Mouse (Mus musculus) heart, embryonic 10.5 days (tissue): Measurements from ENCODE around the gene Ggt1. TPM values are rescaled to one million over a fixed set of nuclear protein-coding genes. Genes with fewer than 3 reads are reported as not detected.

Experiments
- DNase-seq: peaks from one replicate; pipeline ENCODE4 v3.0.0-alpha.2; 2017; ENCODE audit warnings: low spot score
- H3K27ac ChIP-seq: fragments of 300-500 bp; sonication (generic); 2 replicates; pipeline ENCODE4 v1.5.1; 2016; ENCODE audit warnings: mild to moderate bottlenecking
- H3K27me3 ChIP-seq: fragments of 300-500 bp; sonication (generic); 2 replicates; pipeline ENCODE4 v1.6.1; 2016; ENCODE audit warnings: mild to moderate bottlenecking; ENCODE audit not compliant: poor library complexity, insufficient read depth, severe bottlenecking
- H3K36me3 ChIP-seq: fragments of 300-500 bp; sonication (generic); 2 replicates; pipeline ENCODE4 v1.6.1; 2016; ENCODE audit warnings: mild to moderate bottlenecking, moderate library complexity
- H3K4me1 ChIP-seq: fragments of 300-500 bp; sonication (generic); 2 replicates; pipeline ENCODE4 v1.6.1; 2016; ENCODE audit warnings: mild to moderate bottlenecking
- H3K4me3 ChIP-seq: fragments of 300-500 bp; sonication (generic); 2 replicates; pipeline ENCODE4 v1.5.1; 2016; ENCODE audit warnings: mild to moderate bottlenecking, moderate library complexity
- H3K9me3 ChIP-seq: fragments of 300-500 bp; sonication (generic); 2 replicates; pipeline ENCODE4 v1.6.1; 2016; ENCODE audit warnings: mild to moderate bottlenecking, moderate library complexity
- WGBS: fragments of 180-500 bp; shearing (Covaris S2); methylation state at CpG from one replicate; pipeline ENCODE4 v1.1.7; 2016; 5-methylcytosine and 5-hydroxymethylcytosine counted together
- polyA plus RNA-seq: library from polyadenylated mRNA; unstranded; fragments of >200 nt; fragmentation: Nextera tagmentation; extraction: Ambion mirVana; gene quantifications from 2 replicates; pipeline ENCODE4 v1.2.1, GENCODE M21; 2016

Gene Ggt1
- polyA plus RNA-seq, 1 experiment from 2014 or later: 1.9 TPM

DNA sequence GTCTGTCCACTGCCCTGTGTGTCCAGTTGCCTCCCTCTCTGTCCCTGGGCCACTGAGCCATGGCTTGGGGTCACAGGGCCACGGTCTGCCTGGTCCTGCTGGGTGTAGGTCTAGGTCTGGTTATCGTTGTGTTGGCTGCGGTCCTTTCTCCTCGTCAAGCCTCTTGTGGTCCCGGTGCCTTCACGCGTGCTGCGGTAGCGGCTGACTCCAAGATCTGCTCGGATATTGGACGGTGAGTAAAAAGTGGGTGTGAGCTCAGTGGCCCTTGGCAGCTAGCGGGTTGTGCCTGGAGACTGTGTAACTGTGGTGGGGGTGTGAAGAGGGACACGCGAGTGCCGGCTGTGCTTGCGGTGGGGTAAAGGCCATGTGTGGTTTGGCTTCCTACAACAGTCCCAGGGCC is 28.2 kb downstream of the Ggt1 start:
- Histone ChIP-seq H3K4me1 (peaks cover 46% of the 10 kb centered on the region), H3K9me3 (no peaks in the 10 kb centered on the region), H3K4me3 (peak overlapping the region; percentile 10; the same call in 1 of the 2 replicates), H3K27ac (peak overlapping the region; percentile 81), H3K36me3 (no peaks in the 10 kb centered on the region), H3K27me3 (peaks cover 13% of the 10 kb centered on the region)
- 70% methylated on average over 16 of the region's 16 CpGs for WGBS
- DNase-seq: no peak

DNA sequence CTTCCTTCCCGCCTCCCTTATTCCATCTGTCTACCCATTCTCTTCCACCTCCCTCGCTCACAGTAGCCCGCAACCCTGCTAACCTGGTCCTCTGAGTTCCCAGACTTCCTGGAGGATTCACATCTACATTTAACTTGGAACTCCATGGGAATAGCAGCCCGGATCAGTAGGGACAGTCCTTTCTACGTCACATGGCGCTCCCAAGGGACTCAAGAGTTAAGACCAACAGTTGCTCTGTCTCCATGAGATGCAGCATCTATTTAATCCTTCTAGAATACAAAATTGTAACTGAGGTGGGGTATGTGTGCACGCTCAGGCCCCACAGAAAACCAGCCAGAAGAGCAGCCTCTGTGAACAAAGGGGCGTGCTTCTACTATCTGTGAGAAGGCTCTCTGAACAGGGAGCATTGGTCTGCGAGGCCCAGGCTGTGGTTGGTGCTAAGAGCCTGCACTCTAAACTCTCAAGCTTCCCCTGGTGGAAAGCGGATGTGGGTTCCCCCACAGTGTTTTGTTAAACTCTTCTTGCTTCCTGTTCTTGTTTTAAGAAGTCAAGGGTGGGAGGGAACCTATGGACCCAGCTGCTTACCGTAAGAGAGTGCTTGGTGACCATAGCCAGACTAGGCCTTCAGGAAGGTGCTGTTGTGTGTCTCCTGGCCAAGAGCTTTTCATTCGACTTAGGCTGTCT is 29.9 kb downstream of the Ggt1 start:
- WGBS: 65% methylated on average over 12 of the region's 12 CpGs
- no peak for DNase-seq
- Histone ChIP-seq H3K4me3 (no peak overlapping the region), H3K27me3 (no peaks in the 10 kb centered on the region; the same call in 1 of the 2 replicates), H3K27ac (peak overlapping the region; percentile 73), H3K4me1 (peaks cover 38% of the 10 kb centered on the region), H3K9me3 (no peaks in the 10 kb centered on the region), H3K36me3 (no peaks in the 10 kb centered on the region)

DNA sequence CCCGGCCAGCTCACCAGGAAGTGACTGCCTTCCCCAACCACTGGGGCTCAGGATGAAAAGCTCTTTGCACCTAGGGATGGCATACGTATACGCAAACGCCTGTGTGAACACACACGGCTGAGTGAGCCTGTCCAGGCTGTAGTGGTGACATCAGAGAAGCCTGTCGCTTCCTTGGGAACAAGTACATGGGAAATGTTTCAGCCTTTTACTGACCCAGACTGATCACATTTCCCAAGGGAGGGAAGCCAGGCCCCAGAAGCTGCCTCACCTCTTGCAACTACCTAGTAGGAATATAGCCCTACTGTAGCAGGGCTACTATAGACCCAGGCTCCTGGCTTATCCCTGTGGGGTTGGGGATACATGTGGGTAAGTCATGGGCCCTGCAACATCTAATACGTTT is 31.2 kb downstream of the Ggt1 start:
- Histone ChIP-seq H3K27ac (no peak overlapping the region), H3K36me3 (no peaks in the 10 kb centered on the region), H3K27me3 (no peaks in the 10 kb centered on the region; the same call in 1 of the 2 replicates), H3K4me3 (no peak overlapping the region), H3K4me1 (peaks cover 38% of the 10 kb centered on the region), H3K9me3 (no peaks in the 10 kb centered on the region)
- WGBS: 60% methylated on average over 7 of the region's 7 CpGs
- no peak for DNase-seq

DNA sequence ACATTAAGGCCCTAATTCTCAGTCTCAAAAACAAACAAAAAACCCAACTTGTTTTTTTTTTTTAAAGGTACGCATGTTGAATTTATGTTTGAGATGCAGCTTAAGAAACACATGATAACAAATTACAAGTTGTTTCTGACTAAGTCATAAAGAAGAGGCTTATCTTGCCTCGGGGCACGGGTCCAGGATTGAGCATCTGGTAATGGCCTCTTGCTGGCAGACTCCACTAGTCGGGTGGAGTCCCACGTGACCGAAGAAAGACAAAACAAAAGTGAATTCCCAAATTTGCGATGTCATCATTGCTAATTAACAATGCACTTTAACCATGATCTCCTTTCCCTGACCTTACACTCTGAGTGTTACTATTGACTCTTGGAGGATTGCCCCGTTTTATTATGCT is 34.6 kb downstream of the Ggt1 start:
- Histone ChIP-seq H3K27me3 (no peaks in the 10 kb centered on the region), H3K4me1 (peaks cover 18% of the 10 kb centered on the region), H3K36me3 (no peaks in the 10 kb centered on the region), H3K4me3 (no peak overlapping the region), H3K27ac (no peak overlapping the region), H3K9me3 (0 out of 2 replicates have a peak, but pooled peaks cover 6% of the 10 kb centered on the region)
- DNase-seq: no peak
- 82% methylated on average over 8 of the region's 8 CpGs for WGBS

DNA sequence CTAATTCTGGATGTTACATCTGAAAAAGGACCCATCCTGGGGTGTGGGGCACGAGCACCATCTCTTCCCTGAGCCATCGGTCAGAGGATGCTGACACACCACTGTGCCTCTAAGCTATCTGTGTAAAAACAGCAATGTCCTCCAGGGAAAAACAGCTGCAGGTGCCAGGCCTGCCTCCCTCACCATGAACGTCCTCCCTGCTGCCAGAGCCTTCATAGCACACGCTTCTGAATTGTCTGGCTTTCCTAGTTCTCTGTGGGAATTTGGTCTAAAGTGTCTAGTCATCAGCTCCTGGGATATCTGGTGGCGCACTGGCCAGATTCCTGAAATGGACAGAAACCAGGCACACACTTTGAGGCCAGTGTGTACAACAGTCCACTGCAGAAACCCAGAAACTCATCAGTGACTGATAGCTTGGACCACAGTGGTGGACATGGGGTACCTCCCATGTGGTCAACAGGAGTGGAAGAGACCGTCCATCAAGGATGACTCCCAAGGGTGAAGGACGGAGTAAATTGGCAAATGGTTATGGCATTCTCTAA is 38.9 kb downstream of the Ggt1 start:
- H3K27ac ChIP-seq: no peak overlapping the region
- H3K4me3 ChIP-seq: no peak overlapping the region
- WGBS: 63% methylated on average over 7 of the region's 7 CpGs
- 0 out of 2 replicates have a peak, but pooled peaks cover 3% of the 10 kb centered on the region for H3K4me1 ChIP-seq
- DNase-seq: no peak
- H3K36me3 ChIP-seq: no peaks in the 10 kb centered on the region
- H3K27me3 ChIP-seq: no peaks in the 10 kb centered on the region
- H3K9me3 ChIP-seq: 0 out of 2 replicates have a peak, but pooled peaks cover 6% of the 10 kb centered on the region

DNA sequence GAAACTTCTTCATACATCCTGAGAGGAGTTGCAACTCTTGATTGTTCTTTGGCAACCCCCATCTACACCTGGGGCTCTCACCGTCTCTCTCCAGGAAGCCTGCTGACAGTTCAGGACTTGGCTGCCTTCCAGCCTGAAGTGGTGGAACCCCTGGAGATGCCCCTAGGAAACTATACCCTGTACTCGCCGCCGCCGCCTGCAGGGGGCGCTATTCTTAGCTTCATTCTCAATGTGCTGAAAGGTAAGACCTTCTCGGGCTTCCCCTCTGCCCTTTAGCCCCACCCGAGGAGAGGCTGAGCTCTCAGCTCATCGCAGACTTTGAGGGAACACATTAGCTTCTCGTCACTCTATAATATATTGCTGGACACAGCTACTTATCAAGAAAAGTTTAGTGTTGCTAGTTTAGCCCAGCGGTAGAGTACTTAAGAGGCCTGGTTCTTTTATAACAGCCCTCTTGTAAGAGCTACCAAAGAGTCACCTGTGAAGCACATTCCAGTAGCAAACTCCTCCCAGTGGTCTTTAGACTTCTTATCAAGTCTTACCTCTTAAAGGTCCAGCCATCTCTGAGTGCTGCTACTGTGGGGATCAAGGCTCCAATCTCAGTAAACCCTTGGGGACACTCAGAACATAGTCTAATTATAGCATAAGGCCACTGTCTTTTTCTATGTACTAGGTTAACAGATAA is 43.9 kb downstream of the Ggt1 start:
- no peaks in the 10 kb centered on the region for H3K9me3 ChIP-seq
- no peaks in the 10 kb centered on the region for H3K36me3 ChIP-seq
- peaks cover 10% of the 10 kb centered on the region; the same call in 1 of the 2 replicates for H3K4me1 ChIP-seq
- H3K27me3 ChIP-seq: no peaks in the 10 kb centered on the region
- H3K27ac ChIP-seq: no peak overlapping the region
- 29% methylated on average over 11 of the region's 11 CpGs for WGBS
- DNase-seq: no peak
- no peak overlapping the region for H3K4me3 ChIP-seq

DNA sequence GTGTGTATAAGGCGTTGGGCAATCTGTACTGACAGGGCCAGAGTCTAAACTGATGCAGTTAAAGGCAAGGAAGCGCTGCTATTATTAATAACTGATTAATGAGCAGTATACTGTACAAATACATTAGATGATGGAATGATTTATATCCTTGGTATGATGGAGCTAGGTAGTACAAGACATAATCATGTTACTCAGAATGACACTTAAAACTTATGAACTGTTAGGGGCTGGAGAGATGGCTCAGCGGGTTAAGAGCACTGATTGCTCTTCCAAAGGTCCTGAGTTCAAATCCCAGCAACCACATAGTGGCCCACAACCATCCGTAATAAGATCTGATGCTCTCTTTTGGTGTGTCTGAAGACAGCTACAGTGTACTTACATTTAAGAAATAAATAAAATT is 45.8 kb downstream of the Ggt1 start:
- H3K36me3 ChIP-seq: no peaks in the 10 kb centered on the region
- H3K9me3 ChIP-seq: no peaks in the 10 kb centered on the region
- peaks cover 11% of the 10 kb centered on the region; the same call in 1 of the 2 replicates for H3K4me1 ChIP-seq
- 87% methylated on average over 4 of the region's 4 CpGs for WGBS
- H3K27ac ChIP-seq: no peak overlapping the region
- H3K27me3 ChIP-seq: no peaks in the 10 kb centered on the region
- DNase-seq: no peak
- H3K4me3 ChIP-seq: no peak overlapping the region

DNA sequence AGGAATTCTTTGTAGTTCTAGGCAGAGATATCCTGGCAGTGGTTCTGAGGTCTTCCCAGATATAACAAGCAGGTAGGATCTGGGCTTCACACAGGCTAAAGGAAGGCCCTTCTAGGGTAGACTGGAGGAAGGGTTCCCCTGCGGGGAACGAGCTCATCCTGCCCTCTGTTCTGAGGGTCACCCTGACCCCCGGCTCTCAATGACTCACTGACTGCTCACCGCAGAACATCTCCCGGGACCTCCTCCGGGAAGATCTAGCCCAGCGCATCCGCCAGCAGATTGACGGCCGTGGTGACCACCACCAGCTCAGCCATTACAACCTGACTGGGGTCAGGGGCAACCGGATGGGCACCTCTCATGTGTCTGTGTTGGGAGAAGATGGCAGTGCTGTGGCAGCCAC is 47.6 kb downstream of the Ggt1 start:
- no peak overlapping the region for H3K27ac ChIP-seq
- H3K9me3 ChIP-seq: no peaks in the 10 kb centered on the region
- no peaks in the 10 kb centered on the region for H3K27me3 ChIP-seq
- H3K4me3 ChIP-seq: no peak overlapping the region
- no peak for DNase-seq
- H3K4me1 ChIP-seq: peaks cover 11% of the 10 kb centered on the region; the same call in 1 of the 2 replicates
- H3K36me3 ChIP-seq: no peaks in the 10 kb centered on the region
- WGBS: 81% methylated on average over 11 of the region's 11 CpGs

DNA sequence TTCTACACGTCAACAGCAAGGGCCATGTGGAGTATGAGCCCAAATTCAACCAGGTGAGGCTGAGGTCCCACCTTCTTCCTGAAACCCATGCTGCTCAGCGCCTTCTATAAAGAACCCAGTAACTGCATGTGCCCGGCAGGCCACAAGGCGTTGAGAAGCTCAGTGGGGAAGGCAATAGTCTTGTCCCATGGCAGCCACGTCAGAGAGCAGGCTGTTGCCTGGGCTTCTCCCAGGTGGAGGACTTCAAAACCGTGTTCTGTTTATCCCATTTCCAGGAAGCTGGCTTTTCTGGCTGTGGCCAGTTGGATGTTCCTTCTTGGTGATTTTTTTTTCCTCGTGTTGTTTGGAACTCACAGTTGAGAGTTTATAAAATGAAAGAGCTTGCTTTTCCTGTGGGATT is 49.1 kb downstream of the Ggt1 start:
- no peaks in the 10 kb centered on the region for H3K9me3 ChIP-seq
- H3K4me3 ChIP-seq: no peak overlapping the region
- H3K36me3 ChIP-seq: no peaks in the 10 kb centered on the region
- peaks cover 6% of the 10 kb centered on the region; the same call in 1 of the 2 replicates for H3K4me1 ChIP-seq
- WGBS: 42% methylated on average over 7 of the region's 7 CpGs
- H3K27ac ChIP-seq: no peak overlapping the region
- H3K27me3 ChIP-seq: no peaks in the 10 kb centered on the region
- DNase-seq: no peak

DNA sequence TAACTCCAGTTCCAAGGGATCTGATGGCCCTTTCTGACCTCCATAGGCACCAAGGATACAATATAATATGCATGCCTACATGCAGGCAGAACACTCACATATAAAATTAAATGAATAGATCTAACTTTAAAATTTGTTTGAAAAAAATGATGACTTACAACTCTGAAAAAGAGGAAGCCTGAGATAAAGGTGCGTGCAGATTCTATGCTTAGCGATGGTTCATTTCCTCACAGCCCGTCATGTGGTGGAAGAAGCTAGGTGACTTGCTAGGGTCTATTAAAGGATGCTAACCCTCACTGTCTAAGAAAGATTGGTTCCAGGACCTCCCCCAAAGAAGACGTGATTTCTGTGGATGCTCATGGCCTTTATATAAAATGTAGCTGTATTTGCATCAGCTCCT is 54.6 kb downstream of the Ggt1 start:
- 80% methylated on average over 4 of the region's 4 CpGs for WGBS
- H3K27me3 ChIP-seq: no peaks in the 10 kb centered on the region
- DNase-seq: no peak
- H3K4me1 ChIP-seq: no peaks in the 10 kb centered on the region
- no peak overlapping the region for H3K27ac ChIP-seq
- no peaks in the 10 kb centered on the region for H3K36me3 ChIP-seq
- no peak overlapping the region for H3K4me3 ChIP-seq
- no peaks in the 10 kb centered on the region for H3K9me3 ChIP-seq

DNA sequence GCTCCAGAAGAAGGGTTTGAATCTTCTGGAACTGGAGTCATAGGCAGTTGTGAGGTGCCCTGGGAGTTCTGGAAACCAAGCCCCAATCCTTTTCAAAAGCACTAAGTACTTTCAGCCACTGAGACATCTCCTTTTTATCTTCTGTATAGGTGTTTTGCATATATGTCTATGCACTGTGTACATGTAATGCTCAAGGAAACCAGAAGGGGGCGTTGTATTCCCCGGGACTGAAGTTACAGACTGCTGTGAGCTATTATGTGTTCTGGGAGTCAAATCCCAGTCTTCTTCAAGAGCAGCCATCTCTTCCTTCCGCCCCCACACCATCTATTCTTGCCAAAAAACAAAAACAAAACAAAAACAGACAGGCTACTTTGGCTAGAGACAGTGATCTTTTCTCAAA is 59.4 kb downstream of the Ggt1 start:
- WGBS: 44% methylated on average over 3 of the region's 3 CpGs
- no peaks in the 10 kb centered on the region for H3K36me3 ChIP-seq
- H3K4me1 ChIP-seq: no peaks in the 10 kb centered on the region
- no peak for DNase-seq
- no peaks in the 10 kb centered on the region for H3K9me3 ChIP-seq
- no peak overlapping the region for H3K27ac ChIP-seq
- no peaks in the 10 kb centered on the region for H3K27me3 ChIP-seq
- H3K4me3 ChIP-seq: no peak overlapping the region

DNA sequence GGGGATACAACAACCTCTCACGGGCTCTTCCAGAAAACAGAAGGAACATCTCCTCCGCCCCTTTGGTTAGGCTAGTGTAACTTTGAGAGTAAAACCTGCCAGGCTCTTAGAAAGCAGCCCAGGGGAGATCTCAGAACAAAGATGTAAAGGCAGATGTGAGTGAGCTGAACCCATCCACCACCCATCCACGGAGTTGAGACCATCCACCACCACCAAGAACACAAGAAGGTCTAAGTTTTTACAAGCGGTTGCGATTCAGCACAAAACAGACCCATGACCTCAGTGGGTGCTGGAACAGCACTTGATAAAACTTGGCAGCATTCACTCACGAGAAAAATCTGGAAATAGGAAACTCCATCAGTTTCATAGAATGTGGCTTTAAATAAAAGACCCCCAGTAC is 64.5 kb downstream of the Ggt1 start:
- no peak overlapping the region for H3K4me3 ChIP-seq

DNA sequence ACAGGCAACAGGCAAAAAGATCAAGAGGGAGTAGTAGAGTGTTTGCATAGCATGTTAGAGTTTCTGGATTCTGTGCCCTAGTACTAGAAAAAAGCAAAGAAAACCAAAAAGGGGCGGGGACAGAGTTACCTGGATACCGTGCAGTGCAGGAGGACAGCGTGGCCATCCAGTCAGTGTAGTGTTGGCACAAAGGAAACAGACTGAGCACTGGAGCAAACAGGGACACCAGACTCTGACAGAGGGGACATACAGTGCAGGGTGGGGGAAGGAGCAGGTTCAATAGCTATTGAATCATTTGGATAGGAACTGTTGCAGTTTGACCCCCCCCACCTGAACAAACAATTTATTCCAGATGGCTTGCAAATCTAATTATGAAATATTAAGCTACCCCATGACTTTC is 65.6 kb downstream of the Ggt1 start:
- Histone ChIP-seq H3K27me3 (no peaks in the 10 kb centered on the region), H3K4me1 (no peaks in the 10 kb centered on the region), H3K9me3 (no peaks in the 10 kb centered on the region), H3K4me3 (no peak overlapping the region), H3K27ac (no peak overlapping the region), H3K36me3 (no peaks in the 10 kb centered on the region)
- WGBS: 72% methylated on average over 3 of the region's 3 CpGs
- no peak for DNase-seq

More for the DNA sequence above, 64.5 kb downstream of the Ggt1 start:
- H3K36me3 ChIP-seq: no peaks in the 10 kb centered on the region
- no peak overlapping the region for H3K27ac ChIP-seq
- H3K27me3 ChIP-seq: no peaks in the 10 kb centered on the region
- H3K9me3 ChIP-seq: no peaks in the 10 kb centered on the region
- WGBS: 51% methylated on average over 6 of the region's 6 CpGs
- DNase-seq: no peak
- H3K4me1 ChIP-seq: no peaks in the 10 kb centered on the region
